Mouse (Mus musculus): ENCODE measurements around the gene Lrmda. TPM values are rescaled to one million over a fixed set of nuclear protein-coding genes. Genes with fewer than 3 reads are reported as not detected.
A peak's percentile ranks its signal among the peaks of the same experiment; 100 is the strongest.

Gene Lrmda
- polyA plus RNA-seq, 1 experiment from 2014 or later, result 0.33 TPM

DNA sequence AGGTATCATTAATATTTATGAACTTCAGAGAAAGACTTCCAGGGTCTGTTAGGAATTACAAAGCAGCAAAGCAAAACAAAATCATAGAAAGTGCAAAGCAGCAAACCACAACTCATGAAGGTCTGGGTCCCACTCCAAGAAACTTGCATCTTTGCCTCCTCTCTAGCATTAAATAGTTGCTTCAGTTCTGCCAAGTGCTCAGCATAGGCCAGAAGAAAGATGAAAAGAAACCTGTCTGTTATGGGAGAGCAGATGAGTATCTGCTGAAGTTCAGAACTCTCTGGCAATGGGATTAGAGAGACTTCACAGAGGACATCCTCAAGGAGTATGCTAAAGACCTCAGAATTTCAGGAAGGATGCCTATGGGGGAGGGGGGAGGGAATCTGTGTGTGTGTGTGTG lies 901.6 kb downstream of the Lrmda start:
- no peak overlapping the region for H3K27ac ChIP-seq
- H3K27me3 ChIP-seq (replicated peaks), result no peaks in the 10 kb centered on the region
- H3K4me2 ChIP-seq (replicated peaks), result no peak overlapping the region
- no peaks in the 10 kb centered on the region for H3K9me3 ChIP-seq
- no peak for ATAC-seq (ENCODE audit: low FRiP score, low read depth)
- no peak overlapping the region for H3K9ac ChIP-seq
- H3K4me1 ChIP-seq, result no peaks in the 10 kb centered on the region
- no peak overlapping the region for H3K4me3 ChIP-seq
- no peaks in the 10 kb centered on the region for H3K36me3 ChIP-seq

DNA sequence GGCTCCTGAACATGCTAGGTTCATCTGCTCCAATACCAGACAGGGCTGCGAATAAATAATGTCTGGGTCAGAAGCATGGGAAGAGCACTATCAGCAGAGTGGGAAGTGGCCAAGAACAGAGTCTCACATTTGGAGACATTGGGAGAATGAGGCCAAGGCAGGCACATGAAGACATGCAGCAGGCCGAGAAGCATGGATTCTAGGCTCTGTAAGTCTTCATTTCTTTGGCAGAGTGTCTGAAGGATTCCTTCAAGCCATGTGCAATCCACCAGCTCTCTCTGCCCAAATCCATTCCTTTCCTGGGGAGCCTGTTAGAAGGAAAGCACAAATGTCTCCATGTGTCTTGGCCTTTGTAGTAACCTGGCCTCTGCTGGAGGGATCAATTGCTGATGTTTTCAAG lies 902.3 kb downstream of the Lrmda start:
- WGBS, result 90% methylated on average over 2 of the region's 2 CpGs
- Histone ChIP-seq H3K27ac (no peak overlapping the region), H3K4me2 (replicated peaks) (no peak overlapping the region), H3K36me3 (no peaks in the 10 kb centered on the region), H3K4me1 (no peaks in the 10 kb centered on the region), H3K27me3 (replicated peaks) (no peaks in the 10 kb centered on the region), H3K9me3 (no peaks in the 10 kb centered on the region), H3K9ac (no peak overlapping the region), H3K4me3 (no peak overlapping the region)
- no peak for ATAC-seq (ENCODE audit: low FRiP score, low read depth)

- no peaks in the 10 kb centered on the region for H3K27me3 ChIP-seq (replicated peaks)
- WGBS, result 86% methylated on average over 4 of the region's 4 CpGs
- H3K4me3 ChIP-seq, result no peak overlapping the region
- H3K4me2 ChIP-seq (replicated peaks), result no peak overlapping the region
- no peak overlapping the region for H3K9ac ChIP-seq
- H3K27ac ChIP-seq, result no peak overlapping the region
- no peaks in the 10 kb centered on the region for H3K9me3 ChIP-seq
- H3K4me1 ChIP-seq, result no peaks in the 10 kb centered on the region
- no peaks in the 10 kb centered on the region for H3K36me3 ChIP-seq
- no peak for ATAC-seq (ENCODE audit: low FRiP score, low read depth)
Observed at GRCm38 (mm10) chr14:22922571-22922970, 903.1 kb downstream of the Lrmda start.

DNA sequence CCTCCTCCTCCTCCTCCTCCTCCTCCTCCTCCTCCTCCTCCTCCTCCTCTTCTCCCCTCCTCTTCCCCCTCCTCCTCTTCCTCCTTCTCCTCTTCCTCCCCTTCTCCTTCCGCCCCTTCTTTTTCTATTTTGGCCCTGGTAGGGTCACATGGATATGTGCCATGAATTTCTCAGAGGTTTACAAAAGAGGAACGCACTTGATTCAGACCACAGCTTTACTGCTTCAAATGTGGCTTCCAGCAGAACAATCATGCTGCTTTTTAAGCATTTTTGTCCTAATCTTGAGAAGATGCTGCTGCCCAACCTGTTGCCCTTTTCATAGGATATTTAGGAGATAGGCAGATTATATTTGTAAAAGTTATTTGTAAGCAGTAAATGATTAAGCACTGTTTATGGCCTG lies 903.7 kb downstream of the Lrmda start:
- Histone ChIP-seq H3K27ac (no peak overlapping the region), H3K27me3 (replicated peaks) (no peaks in the 10 kb centered on the region), H3K4me2 (replicated peaks) (no peak overlapping the region), H3K4me3 (no peak overlapping the region), H3K9me3 (no peaks in the 10 kb centered on the region), H3K9ac (no peak overlapping the region), H3K4me1 (no peaks in the 10 kb centered on the region), H3K36me3 (no peaks in the 10 kb centered on the region)
- 76% methylated on average over 2 of the region's 2 CpGs for WGBS
- ATAC-seq (ENCODE audit: low FRiP score, low read depth), result no peak

DNA sequence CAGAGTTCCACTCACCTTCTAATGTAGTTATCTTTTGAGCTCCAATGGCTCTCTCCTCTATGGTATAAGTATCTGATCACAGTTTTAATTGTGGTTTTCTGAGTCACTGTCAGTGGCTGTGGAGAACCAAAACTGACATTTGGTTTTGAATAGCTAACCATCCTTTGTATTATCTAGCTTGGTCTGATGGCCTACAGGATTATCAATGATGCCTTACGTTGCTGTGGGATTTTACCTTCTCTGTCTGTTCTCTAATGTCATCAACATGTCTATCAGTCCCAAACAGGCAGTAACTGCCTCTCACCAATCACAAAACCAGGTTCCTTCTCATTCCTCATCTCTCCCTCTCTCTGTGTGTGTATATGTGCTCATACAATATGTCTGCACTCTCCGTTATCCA lies 908.8 kb downstream of the Lrmda start:
- 94% methylated on average over 2 of the region's 2 CpGs for WGBS
- H3K9ac ChIP-seq, result no peak overlapping the region
- H3K4me1 ChIP-seq, result no peaks in the 10 kb centered on the region
- H3K4me3 ChIP-seq, result no peak overlapping the region
- no peak for ATAC-seq (ENCODE audit: low FRiP score, low read depth)
- H3K4me2 ChIP-seq (replicated peaks), result no peak overlapping the region
- no peaks in the 10 kb centered on the region for H3K27me3 ChIP-seq (replicated peaks)
- H3K27ac ChIP-seq, result no peak overlapping the region
- no peaks in the 10 kb centered on the region for H3K36me3 ChIP-seq
- no peaks in the 10 kb centered on the region for H3K9me3 ChIP-seq

GRCm38 (mm10) chr14:22928683-22929082 lies 909.2 kb downstream of the Lrmda start:
- ATAC-seq (ENCODE audit: low FRiP score, low read depth), result no peak
- H3K9ac ChIP-seq, result no peak overlapping the region
- H3K27ac ChIP-seq, result no peak overlapping the region
- H3K36me3 ChIP-seq, result no peaks in the 10 kb centered on the region
- 96% methylated on average over 1 of the region's 1 CpGs for WGBS
- no peak overlapping the region for H3K4me2 ChIP-seq (replicated peaks)
- H3K4me3 ChIP-seq, result no peak overlapping the region
- H3K4me1 ChIP-seq, result no peaks in the 10 kb centered on the region
- H3K27me3 ChIP-seq (replicated peaks), result no peaks in the 10 kb centered on the region
- no peaks in the 10 kb centered on the region for H3K9me3 ChIP-seq

DNA sequence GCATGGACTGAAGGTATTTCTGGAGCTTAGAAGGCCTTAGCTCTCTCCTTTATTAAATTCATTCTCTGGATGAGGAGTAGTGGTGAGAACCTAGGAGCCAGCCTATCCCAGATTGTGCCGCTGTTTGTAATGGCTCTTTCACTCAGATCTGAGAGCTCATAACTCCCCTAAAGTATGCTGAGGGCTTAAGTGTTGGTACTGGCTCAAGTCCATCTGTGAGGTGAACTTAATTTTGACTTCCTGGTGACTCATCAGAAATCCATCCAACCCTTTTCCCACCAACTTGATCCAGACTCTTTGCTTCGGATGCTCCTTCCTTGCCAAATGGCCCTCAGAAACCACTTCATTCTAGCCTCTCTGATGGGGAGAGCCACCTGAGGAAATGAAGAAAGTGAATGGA lies 910.1 kb downstream of the Lrmda start:
- Histone ChIP-seq H3K4me1 (no peaks in the 10 kb centered on the region), H3K27ac (no peak overlapping the region), H3K4me3 (no peak overlapping the region), H3K27me3 (replicated peaks) (no peaks in the 10 kb centered on the region), H3K9me3 (no peaks in the 10 kb centered on the region), H3K4me2 (replicated peaks) (no peak overlapping the region), H3K36me3 (no peaks in the 10 kb centered on the region), H3K9ac (no peak overlapping the region)
- no peak for ATAC-seq (ENCODE audit: low FRiP score, low read depth)
- WGBS, result 93% methylated on average over 2 of the region's 2 CpGs

DNA sequence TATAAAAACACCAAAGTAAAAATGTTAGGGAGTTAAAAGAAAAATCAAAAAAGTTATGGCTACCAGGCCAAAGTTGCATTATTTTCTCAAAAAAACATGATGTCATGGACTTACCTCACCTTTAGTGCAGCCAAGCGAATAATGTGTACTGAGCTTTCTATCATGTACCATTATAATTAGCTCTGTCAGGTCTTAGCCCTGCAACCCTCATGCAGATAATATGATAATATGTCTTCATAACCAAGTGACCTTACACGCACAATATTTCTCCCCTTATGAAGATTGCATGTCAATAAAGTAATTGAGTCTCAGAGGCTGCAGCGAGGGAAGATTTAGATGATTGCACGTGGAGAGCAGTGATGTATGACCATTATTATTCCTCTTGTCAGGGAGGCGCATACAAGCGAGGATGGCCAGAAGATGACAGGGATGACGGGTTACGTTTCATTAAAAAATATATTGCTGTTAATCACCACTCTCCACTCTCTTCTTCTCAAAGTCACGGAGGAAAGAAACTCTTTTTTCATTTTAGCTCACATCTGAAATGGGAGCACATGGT lies 911.1 kb downstream of the Lrmda start:
- Histone ChIP-seq H3K9me3 (no peaks in the 10 kb centered on the region), H3K4me3 (no peak overlapping the region), H3K4me2 (replicated peaks) (no peak overlapping the region), H3K36me3 (no peaks in the 10 kb centered on the region), H3K27me3 (replicated peaks) (no peaks in the 10 kb centered on the region), H3K9ac (no peak overlapping the region), H3K27ac (no peak overlapping the region), H3K4me1 (no peaks in the 10 kb centered on the region)
- ATAC-seq (ENCODE audit: low FRiP score, low read depth), result peak; percentile 41
- WGBS, result 64% methylated on average over 9 of the region's 9 CpGs

- Histone ChIP-seq H3K4me1 (no peaks in the 10 kb centered on the region), H3K27ac (no peak overlapping the region), H3K4me3 (no peak overlapping the region), H3K27me3 (replicated peaks) (no peaks in the 10 kb centered on the region), H3K4me2 (replicated peaks) (no peak overlapping the region), H3K9ac (no peak overlapping the region), H3K36me3 (no peaks in the 10 kb centered on the region), H3K9me3 (no peaks in the 10 kb centered on the region)
- 83% methylated on average over 4 of the region's 4 CpGs for WGBS
- no peak for ATAC-seq (ENCODE audit: low FRiP score, low read depth)
Observed at GRCm38 (mm10) chr14:22931114-22931822, 911.8 kb downstream of the Lrmda start.

DNA sequence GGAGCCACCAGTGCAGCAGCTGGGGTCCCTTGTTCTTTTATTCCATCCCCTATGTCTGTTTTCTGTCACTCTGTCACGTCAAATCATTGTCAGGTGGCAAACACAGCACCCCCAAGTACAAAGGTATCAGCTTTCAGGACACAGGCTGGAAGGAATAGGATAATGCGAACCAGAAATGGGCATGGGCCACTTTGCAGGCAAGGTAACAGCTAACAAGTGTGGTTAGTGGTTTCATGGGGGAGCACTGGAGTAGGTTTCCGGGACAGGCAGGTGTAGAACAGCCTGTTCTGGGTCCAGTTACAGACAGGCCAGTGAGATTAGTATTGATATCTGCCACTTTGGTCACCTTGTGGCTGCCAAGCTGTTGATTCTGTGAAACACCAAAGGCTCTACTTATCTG lies 917.2 kb downstream of the Lrmda start:
- ATAC-seq (ENCODE audit: low FRiP score, low read depth), result no peak
- H3K4me1 ChIP-seq, result no peaks in the 10 kb centered on the region
- 86% methylated on average over 3 of the region's 3 CpGs for WGBS

GRCm38 (mm10) chr14:22940576-22940975 lies 921.1 kb downstream of the Lrmda start:
- ATAC-seq (ENCODE audit: low FRiP score, low read depth), result no peak
- Histone ChIP-seq H3K4me1 (no peaks in the 10 kb centered on the region), H3K4me2 (replicated peaks) (no peak overlapping the region), H3K4me3 (no peak overlapping the region), H3K9me3 (no peaks in the 10 kb centered on the region), H3K9ac (no peak overlapping the region), H3K27ac (no peak overlapping the region), H3K36me3 (no peaks in the 10 kb centered on the region), H3K27me3 (replicated peaks) (no peaks in the 10 kb centered on the region)
- 57% methylated on average over 2 of the region's 2 CpGs for WGBS

More for the DNA sequence above, 917.2 kb downstream of the Lrmda start:
- H3K36me3 ChIP-seq, result no peaks in the 10 kb centered on the region
- no peak overlapping the region for H3K4me3 ChIP-seq
- H3K9ac ChIP-seq, result no peak overlapping the region
- H3K9me3 ChIP-seq, result no peaks in the 10 kb centered on the region
- no peak overlapping the region for H3K4me2 ChIP-seq (replicated peaks)
- no peaks in the 10 kb centered on the region for H3K27me3 ChIP-seq (replicated peaks)
- no peak overlapping the region for H3K27ac ChIP-seq

GRCm38 (mm10) chr14:22942569-22942968 lies 923.1 kb downstream of the Lrmda start:
- no peak overlapping the region for H3K9ac ChIP-seq
- no peak for ATAC-seq (ENCODE audit: low FRiP score, low read depth)
- no peaks in the 10 kb centered on the region for H3K36me3 ChIP-seq
- no peak overlapping the region for H3K4me2 ChIP-seq (replicated peaks)
- no peaks in the 10 kb centered on the region for H3K9me3 ChIP-seq
- H3K4me1 ChIP-seq, result no peaks in the 10 kb centered on the region
- H3K4me3 ChIP-seq, result no peak overlapping the region
- H3K27ac ChIP-seq, result no peak overlapping the region
- WGBS, result 62% methylated on average over 2 of the region's 2 CpGs
- H3K27me3 ChIP-seq (replicated peaks), result no peaks in the 10 kb centered on the region

DNA sequence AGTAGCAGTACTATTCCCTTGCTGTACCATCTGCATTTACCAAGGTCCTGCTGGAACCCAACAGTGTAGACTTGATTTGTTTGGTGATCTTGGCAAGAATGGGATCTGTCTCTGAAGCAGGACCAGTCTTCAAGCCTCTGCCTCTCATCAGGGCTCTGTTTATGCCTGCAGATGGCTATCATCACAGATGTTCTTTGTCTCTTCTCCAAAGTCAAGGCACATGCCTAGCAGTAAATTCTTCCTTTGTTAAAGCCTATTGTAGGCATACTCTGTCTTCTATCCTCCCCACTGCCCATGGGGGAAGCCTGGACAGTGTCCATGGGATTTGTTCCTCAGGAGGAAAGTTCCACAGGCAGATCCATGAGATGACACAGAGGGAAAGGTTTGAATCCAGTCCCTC lies 930.0 kb downstream of the Lrmda start:
- no peaks in the 10 kb centered on the region for H3K27me3 ChIP-seq (replicated peaks)
- H3K9me3 ChIP-seq, result no peaks in the 10 kb centered on the region
- H3K36me3 ChIP-seq, result no peaks in the 10 kb centered on the region
- 0 out of 2 replicates have a peak, but pooled peaks cover 5% of the 10 kb centered on the region for H3K4me1 ChIP-seq
- ATAC-seq (ENCODE audit: low FRiP score, low read depth), result no peak
- H3K27ac ChIP-seq, result no peak overlapping the region
- no peak overlapping the region for H3K9ac ChIP-seq
- no peak overlapping the region for H3K4me3 ChIP-seq
- no peak overlapping the region for H3K4me2 ChIP-seq (replicated peaks)
